Mouse (Mus musculus) right cerebral cortex, postnatal 10 days (tissue): ENCODE results near the gene Arhgef3.

ENCODE experiments used
- DNase-seq, 2 experiments: peaks; one replicate each; pipeline ENCODE4 v3.0.0; 2021; ENCODE audit warnings: low spot score in 2 of 2

The Arhgef3 gene

GRCm38 (mm10) chr14:27310559-27311242, 196.0 kb downstream of the Arhgef3 start:
- no peak for DNase-seq

GRCm38 (mm10) chr14:27312380-27312779, 197.7 kb downstream of the Arhgef3 start:
- no peak for DNase-seq

GRCm38 (mm10) chr14:27315737-27316136, 201.0 kb downstream of the Arhgef3 start:
- no peak for DNase-seq

GRCm38 (mm10) chr14:27317146-27317545, 202.4 kb downstream of the Arhgef3 start:
- no peak for DNase-seq

GRCm38 (mm10) chr14:27319386-27319785, 204.7 kb downstream of the Arhgef3 start:
- DNase-seq, result no peak

- DNase-seq, result no peak
Observed at GRCm38 (mm10) chr14:27322041-27322440, 207.3 kb downstream of the Arhgef3 start.

GRCm38 (mm10) chr14:27324689-27325088, 210.0 kb downstream of the Arhgef3 start:
- no peak for DNase-seq

- no peak for DNase-seq
Observed at GRCm38 (mm10) chr14:27325537-27325936, 210.8 kb downstream of the Arhgef3 start.

GRCm38 (mm10) chr14:27327862-27328261, 213.2 kb downstream of the Arhgef3 start:
- no peak for DNase-seq

- DNase-seq, result no peak
Observed at GRCm38 (mm10) chr14:27328952-27329351, 214.3 kb downstream of the Arhgef3 start.

- no peak for DNase-seq
Observed at GRCm38 (mm10) chr14:27331490-27332035, 216.9 kb downstream of the Arhgef3 start.

GRCm38 (mm10) chr14:27332359-27332987, 217.8 kb downstream of the Arhgef3 start:
- peak; percentile 73 to 75 for DNase-seq

- DNase-seq, result peak; percentile 92
Observed at GRCm38 (mm10) chr14:27335331-27336207, 220.9 kb downstream of the Arhgef3 start.

GRCm38 (mm10) chr14:27336208-27337114, 221.8 kb downstream of the Arhgef3 start:
- DNase-seq, result peak; percentile 40 to 44

GRCm38 (mm10) chr14:27337156-27337555, 222.5 kb downstream of the Arhgef3 start:
- DNase-seq, result no peak

- DNase-seq, result peak in 1 of 2 experiments; percentile 61
Observed at GRCm38 (mm10) chr14:27338034-27338708, 223.5 kb downstream of the Arhgef3 start.

GRCm38 (mm10) chr14:27340682-27341415, 226.2 kb downstream of the Arhgef3 start:
- no peak for DNase-seq

GRCm38 (mm10) chr14:27341486-27341885, 226.8 kb downstream of the Arhgef3 start:
- no peak for DNase-seq

GRCm38 (mm10) chr14:27342451-27342850, 227.8 kb downstream of the Arhgef3 start:
- no peak for DNase-seq
